Mouse (Mus musculus) midbrain, embryonic 14.5 days (tissue): Measurements from ENCODE around the gene Farp2. TPM values are rescaled to one million over a fixed set of nuclear protein-coding genes. Genes with fewer than 3 reads are reported as not detected.

ENCODE experiments used
- ATAC-seq: fragments of 200-750 bp; cut with Nextera tagmentation; 2 replicates; pipeline ENCODE4 v1.8.0; 2017; ENCODE audit warnings: moderate number of reproducible peaks, moderate library complexity; ENCODE audit not compliant: low FRiP score, low TSS enrichment
- DNase-seq: peaks from one replicate; pipeline ENCODE4 v3.0.0-alpha.2; 2015
- H3K27ac ChIP-seq: fragments of 300-500 bp; sonication (generic); replicated peaks from 2 replicates; pipeline ENCODE4 v1.5.1; 2014; ENCODE audit warnings: mild to moderate bottlenecking, low read depth, low read length, moderate library complexity
- H3K27me3 ChIP-seq: fragments of 300-500 bp; sonication (generic); 2 replicates; pipeline ENCODE4 v1.6.1; 2014; ENCODE audit warnings: low read length, control low read depth, mixed read lengths; ENCODE audit not compliant: control insufficient read depth, insufficient read depth
- H3K36me3 ChIP-seq: fragments of 300-500 bp; sonication (generic); 2 replicates; pipeline ENCODE4 v1.6.1; 2014; ENCODE audit warnings: low read length, control low read depth; ENCODE audit not compliant: control insufficient read depth, insufficient read depth
- H3K4me1 ChIP-seq: fragments of 300-500 bp; sonication (generic); 2 replicates; pipeline ENCODE4 v1.6.1; 2014; ENCODE audit warnings: mild to moderate bottlenecking, antibody characterized with exemption, low read length, control low read depth; ENCODE audit not compliant: control insufficient read depth, insufficient read depth
- H3K4me2 ChIP-seq: fragments of 300-500 bp; sonication (generic); 2 replicates; pipeline ENCODE4 v1.6.1; 2014; ENCODE audit warnings: mild to moderate bottlenecking, low read length, moderate library complexity
- H3K4me3 ChIP-seq: fragments of 300-500 bp; sonication (generic); replicated peaks from 2 replicates; pipeline ENCODE4 v1.5.1; 2014; ENCODE audit warnings: low read depth, low read length
- H3K9ac ChIP-seq: fragments of 300-500 bp; sonication (generic); replicated peaks from 2 replicates; pipeline ENCODE4 v1.6.1; 2014; ENCODE audit warnings: mild to moderate bottlenecking, low read length, moderate library complexity
- H3K9me3 ChIP-seq: fragments of 300-500 bp; sonication (generic); 2 replicates; pipeline ENCODE4 v1.6.1; 2016; ENCODE audit warnings: low read length, control low read depth, mixed read lengths; ENCODE audit not compliant: control insufficient read depth
- WGBS: fragments of 180-500 bp; shearing (Covaris S2); extraction: QIAGEN DNeasy Blood & Tissue Kit; methylation state at CpG from one replicate; pipeline ENCODE4 v1.1.7; 2014; 5-methylcytosine and 5-hydroxymethylcytosine counted together
- polyA plus RNA-seq: library from polyadenylated mRNA; unstranded; fragments of >200 nt; fragmentation: Nextera tagmentation; extraction: Ambion mirVana; gene quantifications from 2 replicates; pipeline ENCODE4 v1.2.1, GENCODE M21; 2014

Gene Farp2
- polyA plus RNA-seq, 1 experiment from 2014 or later, result 4.7 TPM

DNA sequence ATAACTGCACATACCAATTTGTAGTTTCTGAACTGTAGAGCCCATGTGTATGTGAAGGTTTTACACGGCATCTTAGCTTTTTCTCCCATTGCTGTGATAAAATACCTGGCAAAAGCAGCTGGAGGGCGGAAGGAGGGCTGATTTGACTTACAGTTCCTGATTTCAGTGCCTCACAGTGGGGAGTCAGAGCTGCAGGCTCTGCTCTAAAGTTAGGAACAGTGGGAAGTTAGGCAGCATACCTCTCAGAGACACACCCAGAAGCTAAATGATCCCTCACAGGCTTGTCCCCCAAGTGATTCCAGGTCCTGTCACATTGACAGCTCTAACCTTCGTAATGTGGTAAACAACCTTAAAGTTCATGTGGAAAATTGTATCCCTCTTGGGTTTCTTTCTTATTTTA lies 65.2 kb downstream of the Farp2 start:
- H3K27me3 ChIP-seq, result no peaks in the 10 kb centered on the region
- no peak overlapping the region for H3K9ac ChIP-seq
- no peak overlapping the region for H3K4me3 ChIP-seq
- H3K36me3 ChIP-seq, result peaks cover 28% of the 10 kb centered on the region
- ATAC-seq (no peak), DNase-seq (no peak)
- H3K4me2 ChIP-seq, result no peak overlapping the region
- 85% methylated on average over 3 of the region's 3 CpGs for WGBS
- H3K27ac ChIP-seq, result no peak overlapping the region
- H3K4me1 ChIP-seq, result no peaks in the 10 kb centered on the region
- no peaks in the 10 kb centered on the region for H3K9me3 ChIP-seq

DNA sequence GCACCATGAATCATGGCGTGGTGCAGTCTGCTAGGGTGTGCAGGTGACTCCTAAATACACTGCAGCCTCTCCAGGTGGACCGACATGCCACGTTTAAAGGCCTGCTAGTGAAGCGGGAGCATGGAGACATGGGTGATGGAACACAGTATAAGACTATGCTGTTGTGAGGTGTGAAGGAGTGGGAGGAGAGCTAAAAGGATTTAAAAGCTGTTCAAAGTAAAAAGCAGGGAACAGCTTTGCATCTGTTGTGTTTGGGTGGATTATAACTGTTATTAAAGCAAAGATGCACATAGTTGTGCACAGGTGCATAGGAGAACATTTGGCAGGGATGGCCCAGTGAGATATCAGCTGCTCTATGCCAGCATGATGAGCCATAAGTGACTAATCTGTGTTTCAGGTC lies 66.0 kb downstream of the Farp2 start:
- no peak for DNase-seq
- Histone ChIP-seq H3K9me3 (no peaks in the 10 kb centered on the region), H3K4me3 (no peak overlapping the region), H3K27ac (no peak overlapping the region), H3K4me2 (no peak overlapping the region), H3K4me1 (no peaks in the 10 kb centered on the region), H3K27me3 (no peaks in the 10 kb centered on the region), H3K36me3 (peaks cover 28% of the 10 kb centered on the region), H3K9ac (no peak overlapping the region)
- no peak for ATAC-seq
- 88% methylated on average over 4 of the region's 4 CpGs for WGBS

DNA sequence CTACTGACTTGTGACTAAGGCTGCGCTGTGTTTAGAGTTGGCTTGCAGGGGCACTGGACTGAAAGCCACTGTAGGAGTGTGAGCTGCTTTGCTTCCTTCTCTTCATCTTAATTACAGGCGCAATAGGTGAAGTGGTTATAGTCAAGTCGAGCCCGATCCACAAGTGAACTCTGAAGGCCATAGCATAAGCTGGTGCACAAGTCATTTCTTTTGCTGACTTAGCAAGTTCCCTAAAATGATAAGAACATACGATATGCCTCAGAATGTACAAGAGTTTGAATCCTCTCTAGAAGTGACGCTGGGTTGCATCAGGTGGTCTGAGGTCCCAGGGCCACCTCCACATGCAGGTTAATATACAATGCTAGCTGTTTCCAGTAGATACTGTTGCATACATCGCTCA lies 69.7 kb downstream of the Farp2 start:
- 97% methylated on average over 7 of the region's 7 CpGs for WGBS
- Histone ChIP-seq H3K27ac (no peak overlapping the region), H3K36me3 (peaks cover 25% of the 10 kb centered on the region), H3K9me3 (no peaks in the 10 kb centered on the region), H3K9ac (no peak overlapping the region), H3K27me3 (no peaks in the 10 kb centered on the region), H3K4me1 (no peaks in the 10 kb centered on the region), H3K4me3 (no peak overlapping the region), H3K4me2 (no peak overlapping the region)
- no peak for ATAC-seq
- DNase-seq, result no peak

DNA sequence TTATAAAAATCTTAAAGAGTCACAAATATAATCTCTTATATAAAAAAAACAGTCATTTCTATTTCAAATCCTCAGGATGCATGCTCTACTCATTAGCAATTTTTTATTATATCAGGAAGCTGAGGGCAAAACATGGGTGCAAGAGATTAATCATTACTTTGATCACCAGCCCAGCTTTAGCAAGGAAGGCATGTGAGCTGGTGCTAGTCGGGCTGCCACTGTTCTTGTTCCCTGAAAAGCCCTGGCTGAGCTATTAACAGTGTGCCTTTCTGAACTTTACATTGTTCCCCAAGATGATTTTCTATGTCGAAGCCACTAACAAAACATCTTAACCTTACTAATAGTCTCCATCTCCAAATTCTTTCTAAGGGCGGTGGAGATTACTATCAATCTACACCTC lies 76.5 kb downstream of the Farp2 start:
- H3K4me1 ChIP-seq, result no peaks in the 10 kb centered on the region
- H3K27ac ChIP-seq, result no peak overlapping the region
- DNase-seq (no peak), ATAC-seq (no peak)
- no peaks in the 10 kb centered on the region for H3K36me3 ChIP-seq
- WGBS, result 82% methylated on average over 3 of the region's 3 CpGs
- no peak overlapping the region for H3K9ac ChIP-seq
- H3K4me3 ChIP-seq, result no peak overlapping the region
- H3K27me3 ChIP-seq, result no peaks in the 10 kb centered on the region
- H3K9me3 ChIP-seq, result no peaks in the 10 kb centered on the region
- no peak overlapping the region for H3K4me2 ChIP-seq

GRCm38 (mm10) chr1:93593960-93594359 lies 82.1 kb downstream of the Farp2 start:
- H3K4me1 ChIP-seq, result no peaks in the 10 kb centered on the region
- DNase-seq (no peak), ATAC-seq (no peak)
- no peaks in the 10 kb centered on the region for H3K27me3 ChIP-seq
- no peaks in the 10 kb centered on the region for H3K36me3 ChIP-seq
- H3K9ac ChIP-seq, result no peak overlapping the region
- no peak overlapping the region for H3K4me3 ChIP-seq
- H3K4me2 ChIP-seq, result no peak overlapping the region
- no peaks in the 10 kb centered on the region for H3K9me3 ChIP-seq
- H3K27ac ChIP-seq, result no peak overlapping the region

DNA sequence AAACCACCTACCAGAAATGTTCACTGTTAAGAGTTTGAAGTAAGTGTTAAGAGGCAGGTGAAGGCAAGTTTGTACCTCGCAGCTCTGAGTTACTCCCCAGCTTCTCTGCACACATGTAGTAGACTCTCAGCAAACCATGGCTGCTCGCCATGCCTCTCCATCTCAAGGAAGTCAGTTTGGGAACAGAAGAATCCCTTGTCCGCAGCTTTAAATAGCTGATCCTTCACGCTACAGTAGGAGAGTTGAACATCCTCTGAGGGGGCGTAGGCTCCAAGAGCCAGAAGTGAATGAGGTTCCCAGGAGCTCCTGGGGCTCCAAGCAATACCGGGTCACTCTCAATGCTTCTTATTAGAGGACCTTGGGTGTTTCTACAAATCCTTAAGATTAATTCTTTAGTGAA lies 84.0 kb downstream of the Farp2 start:
- H3K36me3 ChIP-seq, result no peaks in the 10 kb centered on the region
- H3K27me3 ChIP-seq, result no peaks in the 10 kb centered on the region
- WGBS, result 70% methylated on average over 6 of the region's 6 CpGs
- no peaks in the 10 kb centered on the region for H3K4me1 ChIP-seq
- no peak overlapping the region for H3K4me3 ChIP-seq
- H3K4me2 ChIP-seq, result no peak overlapping the region
- no peak overlapping the region for H3K9ac ChIP-seq
- no peaks in the 10 kb centered on the region for H3K9me3 ChIP-seq
- DNase-seq (no peak), ATAC-seq (no peak)
- no peak overlapping the region for H3K27ac ChIP-seq

GRCm38 (mm10) chr1:93602911-93603310 lies 91.0 kb downstream of the Farp2 start:
- WGBS, result 81% methylated on average over 4 of the region's 4 CpGs
- H3K9ac ChIP-seq, result no peak overlapping the region

DNA sequence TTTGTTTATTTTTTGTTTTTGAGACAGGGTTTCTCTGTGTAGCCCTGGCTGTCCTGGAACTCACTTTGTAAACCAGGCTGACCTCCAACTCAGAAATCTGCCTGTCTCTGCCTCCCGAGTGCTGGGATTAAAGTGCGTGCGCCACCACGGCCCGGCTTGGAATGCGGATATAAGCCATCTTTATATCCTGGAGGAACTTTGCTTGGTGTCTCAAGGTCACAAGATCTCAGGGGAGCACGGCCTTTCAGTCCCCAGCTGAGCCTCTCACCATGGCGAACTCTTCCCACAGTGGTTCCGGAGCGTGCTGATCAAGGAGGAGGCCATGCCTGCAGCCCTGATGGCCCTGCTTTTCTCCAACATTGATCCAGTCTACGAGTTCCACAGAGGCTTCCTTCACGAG lies 92.0 kb downstream of the Farp2 start:
- Histone ChIP-seq H3K4me3 (no peak overlapping the region), H3K36me3 (no peaks in the 10 kb centered on the region), H3K9ac (no peak overlapping the region), H3K27me3 (no peaks in the 10 kb centered on the region), H3K27ac (no peak overlapping the region), H3K4me1 (no peaks in the 10 kb centered on the region), H3K9me3 (no peaks in the 10 kb centered on the region), H3K4me2 (no peak overlapping the region)
- no peak for DNase-seq
- ATAC-seq, result no peak
- WGBS, result 93% methylated on average over 12 of the region's 12 CpGs

More at GRCm38 (mm10) chr1:93602911-93603310, 91.0 kb downstream of the Farp2 start:
- Histone ChIP-seq H3K27me3 (no peaks in the 10 kb centered on the region), H3K27ac (no peak overlapping the region), H3K4me3 (no peak overlapping the region), H3K9me3 (no peaks in the 10 kb centered on the region), H3K36me3 (no peaks in the 10 kb centered on the region), H3K4me2 (no peak overlapping the region), H3K4me1 (no peaks in the 10 kb centered on the region)
- DNase-seq (no peak), ATAC-seq (no peak)

- H3K4me3 ChIP-seq, result no peak overlapping the region
- H3K27ac ChIP-seq, result no peak overlapping the region
- no peak overlapping the region for H3K4me2 ChIP-seq
- DNase-seq, result no peak
- ATAC-seq, result no peak
- H3K9ac ChIP-seq, result no peak overlapping the region
- H3K36me3 ChIP-seq, result no peaks in the 10 kb centered on the region
- WGBS, result 83% methylated on average over 14 of the region's 14 CpGs
- H3K27me3 ChIP-seq, result no peaks in the 10 kb centered on the region
- no peaks in the 10 kb centered on the region for H3K4me1 ChIP-seq
- no peaks in the 10 kb centered on the region for H3K9me3 ChIP-seq
Observed at GRCm38 (mm10) chr1:93607090-93608083, 95.5 kb downstream of the Farp2 start.
